Mouse (Mus musculus) Patski (cell line): ENCODE measurements around the gene Tnfrsf9. TPM values are rescaled to one million over a fixed set of nuclear protein-coding genes. Genes with fewer than 3 reads are reported as not detected.

Source experiments
- ATAC-seq: fragments of 100-300 bp; one replicate; pipeline ENCODE4 v1.8.0; 2021
- CTCF ChIA-PET: fragments of 350-600 bp; sonication (Branson Sonifier 250); formaldehyde crosslinking; loops from one replicate; lab custom pipeline; 2022; ENCODE audit warnings: inconsistent platforms; lab: Charles Lee
- POLR2A ChIA-PET: fragments of 350-600 bp; sonication (Branson Sonifier 250); formaldehyde crosslinking; loops from one replicate; lab custom pipeline; 2022; ENCODE audit warnings: antibody characterized with exemption, inconsistent platforms; lab: Charles Lee
- DNase-seq: peaks from one replicate; pipeline ENCODE4 v3.0.0-alpha.2; 2011; ENCODE audit warnings: low read depth, low spot score
- H3K27me3 ChIP-seq: fragments of 371-371 bp; one replicate; pipeline ENCODE4 v1.5.1; 2021
- CTCF ChIP-seq: fragments of 100-300 bp; IDR thresholded peaks from one replicate; pipeline ENCODE4 v1.5.1; 2021
- in situ Hi-C: fragments of 300-500 bp; cut with MboI; formaldehyde crosslinking; loops from 3 replicates; pipeline ENCODE4 v1.11.1; 2018; ENCODE audit warnings: low pct_unique_long_range_greater_than_20kb, mixed read lengths
- polyA plus RNA-seq: library from polyadenylated mRNA; unstranded; gene quantifications from one replicate; pipeline ENCODE4 v1.2.3, GENCODE M21; 2021

Tnfrsf9 gene
- polyA plus RNA-seq, 1 experiment from 2014 or later: 2.1 TPM

- TF ChIP-seq CTCF: no peak
- no peaks in the 10 kb centered on the region for H3K27me3 ChIP-seq
- ChIA-PET POLR2A (interaction anchor here (0.6 to 1.5 kb wide), 2 partner anchors 19 to 266 kb away, joined by 3 to 4 read pairs; no protein-coding TSS in a partner anchor), CTCF (interaction anchor here (1.5 to 2.5 kb wide), 2 partner anchors 11 to 35 kb away, joined by 3 to 11 read pairs; no protein-coding TSS in a partner anchor)
- ATAC-seq: no peak
- in situ Hi-C loops: no loop called here
- DNase-seq: no peak
Observed at GRCm38 (mm10) chr4:150891308-150891707, 23.1 kb upstream of the Tnfrsf9 start.

- TF ChIP-seq CTCF: no peak
- ChIA-PET CTCF (no interaction called here), POLR2A (no interaction called here)
- H3K27me3 ChIP-seq: no peaks in the 10 kb centered on the region
- DNase-seq: no peak
- ATAC-seq: no peak
- in situ Hi-C loops: loop anchor here (5.0 kb wide), 1 partner anchor 238 kb away; no protein-coding TSS in a partner anchor
Observed at GRCm38 (mm10) chr4:150894718-150895501, 19.5 kb upstream of the Tnfrsf9 start.

DNA sequence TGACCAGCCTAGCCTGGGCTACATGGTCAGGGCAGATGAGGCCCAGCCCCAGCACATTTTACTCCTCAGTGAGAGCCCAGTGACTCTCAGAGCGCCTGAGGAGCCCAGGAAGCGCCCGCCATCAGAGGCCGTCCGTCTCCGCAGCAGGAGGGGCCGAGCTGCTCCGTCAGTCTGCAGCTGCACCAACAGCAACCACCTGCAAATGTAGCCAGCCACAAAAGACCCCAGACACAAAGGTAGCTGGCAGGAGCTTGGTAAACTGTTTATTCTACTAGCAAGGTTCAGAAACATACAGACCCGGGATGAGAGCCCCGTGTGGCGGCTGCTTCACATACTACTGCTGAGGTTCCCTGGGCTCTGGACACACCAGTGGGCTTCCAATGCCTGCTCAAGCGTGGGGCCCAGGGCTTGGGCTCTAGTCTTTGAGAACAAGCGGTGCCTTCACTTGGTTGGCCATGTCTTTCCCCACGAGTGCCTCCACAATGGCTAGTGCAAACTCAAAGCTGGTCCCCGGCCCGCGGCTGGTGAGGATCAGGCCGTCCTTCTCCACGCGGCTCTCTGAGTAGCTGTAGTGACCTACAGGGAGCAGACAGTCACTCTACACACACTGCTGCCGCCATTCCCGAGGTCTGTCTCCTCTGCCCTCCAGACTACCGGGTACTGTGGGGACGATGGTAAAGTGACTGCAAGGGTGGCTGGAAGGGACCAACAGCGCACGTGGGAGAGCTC lies 17.3 kb upstream of the Tnfrsf9 start:
- DNase-seq (no peak), ATAC-seq (no peak)
- POLR2A ChIA-PET: no interaction called here
- TF ChIP-seq CTCF: no peak
- H3K27me3 ChIP-seq: no peaks in the 10 kb centered on the region
- in situ Hi-C loops: loop anchor here (5.0 kb wide), 1 partner anchor 240 kb away; no protein-coding TSS in a partner anchor
- CTCF ChIA-PET: no interaction called here

GRCm38 (mm10) chr4:150898716-150899365 lies 15.5 kb upstream of the Tnfrsf9 start:
- no peak for TF ChIP-seq CTCF
- in situ Hi-C loops: loop anchor here (5.0 kb wide), 1 partner anchor 242 kb away; no protein-coding TSS in a partner anchor
- ATAC-seq (no peak), DNase-seq (no peak)
- ChIA-PET CTCF (interaction anchor here (0.9 to 1.2 kb wide), 2 partner anchors 27 to 243 kb away, joined by 4 to 7 read pairs; no protein-coding TSS in a partner anchor), POLR2A (no interaction called here)
- H3K27me3 ChIP-seq: no peaks in the 10 kb centered on the region

DNA sequence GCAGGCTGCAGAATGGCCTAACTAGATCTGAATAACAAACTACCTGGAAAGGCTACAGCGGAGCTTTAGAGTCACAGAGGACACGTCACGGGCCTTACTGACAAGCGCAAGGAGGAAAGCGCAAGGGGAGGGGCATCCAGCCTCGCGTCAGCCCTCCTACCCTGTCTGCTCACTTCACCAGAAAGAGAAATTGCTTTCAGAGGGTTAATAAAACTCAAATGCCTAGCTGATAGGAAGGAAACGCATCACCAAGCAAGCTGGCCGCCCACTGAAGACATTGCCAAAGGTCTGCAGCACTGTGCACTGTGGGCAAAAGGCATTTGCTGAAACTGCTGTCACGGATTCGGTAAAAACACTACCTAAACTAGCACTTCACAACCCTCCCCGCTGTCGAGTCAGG lies 13.9 kb upstream of the Tnfrsf9 start:
- TF ChIP-seq CTCF: no peak
- POLR2A ChIA-PET: interaction anchor here (0.5 kb wide), 1 partner anchor 8 kb away, joined by 3 read pairs; no protein-coding TSS in a partner anchor
- ATAC-seq (no peak), DNase-seq (no peak)
- CTCF ChIA-PET: interaction anchor here (1.2 to 2.2 kb wide), 2 partner anchors 49 to 244 kb away, joined by 3 to 8 read pairs; no protein-coding TSS in a partner anchor
- in situ Hi-C loops: no loop called here
- H3K27me3 ChIP-seq: no peaks in the 10 kb centered on the region

- ATAC-seq (no peak), DNase-seq (no peak)
- CTCF ChIA-PET: interaction anchor here (0.7 to 2.5 kb wide), 11 partner anchors 9 to 260 kb away, joined by 3 to 11 read pairs (median 4); no protein-coding TSS in a partner anchor
- no peak for TF ChIP-seq CTCF
- H3K27me3 ChIP-seq: no peaks in the 10 kb centered on the region
- in situ Hi-C loops: no loop called here
- POLR2A ChIA-PET: interaction anchor here (0.6 to 1.3 kb wide), 5 partner anchors 24 to 102 kb away, joined by 3 read pairs; no protein-coding TSS in a partner anchor
Observed at GRCm38 (mm10) chr4:150901651-150902050, 12.7 kb upstream of the Tnfrsf9 start.

DNA sequence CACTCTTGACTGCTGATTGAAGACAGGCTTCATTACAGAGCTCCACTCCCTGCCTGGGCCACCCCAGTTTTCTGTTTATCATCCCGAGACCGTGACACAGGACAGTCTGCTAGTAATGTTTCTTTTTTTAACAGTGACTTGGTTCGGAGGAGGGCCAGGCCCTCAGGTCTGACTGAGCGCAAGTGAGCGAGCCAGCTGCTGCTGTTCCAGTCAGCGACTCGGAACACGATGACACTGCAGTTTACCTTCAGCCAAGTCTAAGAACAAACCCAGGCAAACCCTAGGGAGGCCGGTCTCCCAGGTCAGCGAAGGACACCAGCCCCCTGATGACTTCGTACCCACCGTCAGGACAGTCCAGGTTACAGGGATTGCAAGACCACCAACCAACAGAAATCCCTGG lies 12.3 kb upstream of the Tnfrsf9 start:
- ATAC-seq: no peak
- POLR2A ChIA-PET: interaction anchor here (0.6 to 1.3 kb wide), 5 partner anchors 25 to 102 kb away, joined by 3 read pairs; no protein-coding TSS in a partner anchor
- no peak for TF ChIP-seq CTCF
- no peaks in the 10 kb centered on the region for H3K27me3 ChIP-seq
- in situ Hi-C loops: no loop called here
- CTCF ChIA-PET: interaction anchor here (0.7 to 2.5 kb wide), 11 partner anchors 9 to 260 kb away, joined by 3 to 11 read pairs (median 4); no protein-coding TSS in a partner anchor
- no peak for DNase-seq

- ChIA-PET CTCF (interaction anchor here (1.6 to 2.5 kb wide), 3 partner anchors 33 to 53 kb away, joined by 3 to 11 read pairs (median 8); no protein-coding TSS in a partner anchor), POLR2A (no interaction called here)
- no peak for ATAC-seq
- TF ChIP-seq CTCF: no peak
- no peak for DNase-seq
- in situ Hi-C loops: no loop called here
- no peaks in the 10 kb centered on the region for H3K27me3 ChIP-seq
Observed at GRCm38 (mm10) chr4:150903091-150903742, 11.1 kb upstream of the Tnfrsf9 start.

DNA sequence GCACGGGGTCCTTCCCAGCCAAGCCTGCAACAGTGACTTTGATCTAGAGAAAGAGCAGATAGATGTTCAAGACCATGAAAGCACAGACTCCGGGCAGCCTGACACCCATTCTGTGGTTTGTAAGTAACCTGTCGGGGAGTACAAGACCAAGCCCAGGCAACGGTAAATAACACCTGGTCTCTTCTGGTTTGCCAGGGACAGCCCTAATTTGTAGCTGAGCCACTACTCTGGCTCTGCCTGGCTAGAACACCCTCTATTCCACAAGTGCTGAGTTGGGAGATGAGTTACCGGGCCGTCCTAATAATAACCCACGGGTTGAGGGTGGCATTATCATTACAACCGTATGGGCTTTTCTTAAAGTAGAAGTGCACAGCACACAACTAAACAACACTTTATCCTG lies 7.3 kb upstream of the Tnfrsf9 start:
- no peak for TF ChIP-seq CTCF
- no peaks in the 10 kb centered on the region for H3K27me3 ChIP-seq
- POLR2A ChIA-PET: no interaction called here
- DNase-seq: no peak
- CTCF ChIA-PET: no interaction called here
- in situ Hi-C loops: no loop called here
- no peak for ATAC-seq
